Mouse (Mus musculus): ENCODE results near the gene Tom1l2. TPM values are rescaled to one million over a fixed set of nuclear protein-coding genes. Genes with fewer than 3 reads are reported as not detected.

The Tom1l2 gene
- total RNA-seq (2021): 100 to 1,000 TPM; 218 to 221 TPM
- long read RNA-seq, experiment 1, full-length matches to known transcripts: 136 of 278 reads
- long read RNA-seq, experiment 1, partial matches to known transcripts: 14 of 278 reads
- long read RNA-seq, experiment 1, other reads (novel, unspliced or antisense): 128 of 278 reads
- long read RNA-seq, experiment 2, full-length matches to known transcripts: 48 of 157 reads
- long read RNA-seq, experiment 2, partial matches to known transcripts: 11 of 157 reads
- long read RNA-seq, experiment 2, other reads (novel, unspliced or antisense): 98 of 157 reads

DNA sequence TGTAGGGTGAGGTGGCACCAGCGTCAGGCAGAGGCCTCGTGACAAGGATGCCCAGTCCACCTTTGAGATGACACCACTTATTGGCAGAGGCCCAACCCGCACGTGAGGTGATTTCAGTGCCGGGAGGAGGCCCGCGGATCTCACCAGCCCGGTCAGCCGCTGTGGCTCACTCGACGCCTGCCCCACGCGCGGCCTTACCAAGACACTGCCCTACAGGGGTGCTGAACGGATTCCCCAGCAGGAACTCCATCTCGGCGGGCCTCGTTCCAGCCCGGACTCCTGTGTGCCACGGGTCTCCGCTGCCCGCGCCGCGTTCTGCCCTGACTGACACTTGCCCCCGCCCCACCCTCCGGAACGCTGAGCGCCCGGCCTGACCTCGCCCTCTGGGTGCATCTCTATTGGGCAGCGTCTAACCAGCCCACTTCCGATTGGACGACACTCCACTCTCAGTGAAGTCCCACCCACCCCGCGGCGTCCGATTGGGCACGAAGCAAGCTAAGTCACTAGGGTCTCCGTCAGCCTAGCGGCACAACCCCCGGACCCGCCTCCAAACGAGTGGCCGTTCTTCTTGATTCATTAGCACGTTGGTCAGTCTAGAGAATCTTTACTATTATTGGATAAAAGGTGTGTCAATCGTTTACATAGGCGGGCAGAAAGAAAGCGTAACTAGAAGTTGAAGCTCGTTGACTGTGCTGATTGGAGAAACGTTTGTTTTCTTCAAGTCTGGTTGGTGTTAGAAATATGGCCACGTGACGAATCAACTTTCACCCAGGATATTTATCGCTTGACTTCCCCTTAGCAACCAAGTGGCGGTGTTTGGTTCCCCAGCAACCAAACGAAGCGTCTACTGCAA, at the start of gene Tom1l2, which contains the start of gene Drc3:
Gene Tom1l2, minus strand, starts transcription at position 347 of the 853 bp plus-strand sequence.
Gene Drc3, plus strand, starts transcription at position 771 of the 853 bp plus-strand sequence.
- peak; percentile 98 to 100 for DNase-seq (ENCODE audit: low spot score in 2 of 2)

DNA sequence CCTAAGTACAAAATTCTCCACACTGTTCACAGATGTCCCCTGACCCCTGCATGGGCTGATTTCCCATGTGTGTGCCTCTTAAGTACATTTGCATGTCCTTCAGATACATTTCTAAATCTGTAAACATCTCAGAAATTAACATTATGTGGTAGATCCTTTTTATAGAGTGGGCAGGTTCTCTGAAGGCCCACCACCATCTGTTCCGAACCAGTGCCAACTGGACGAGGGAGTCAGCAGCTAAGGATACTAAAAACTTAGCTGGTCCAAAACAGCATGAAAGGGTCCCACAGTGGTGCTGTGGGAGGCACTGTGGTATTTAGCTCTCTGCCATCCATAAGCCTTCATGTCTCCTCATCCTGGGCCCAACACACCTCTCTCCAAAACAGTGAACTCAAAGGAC, 44.5 kb upstream of the Tom1l2 start:
- DNase-seq (ENCODE audit: low spot score in 2 of 2): peak; percentile 69 to 79

DNA sequence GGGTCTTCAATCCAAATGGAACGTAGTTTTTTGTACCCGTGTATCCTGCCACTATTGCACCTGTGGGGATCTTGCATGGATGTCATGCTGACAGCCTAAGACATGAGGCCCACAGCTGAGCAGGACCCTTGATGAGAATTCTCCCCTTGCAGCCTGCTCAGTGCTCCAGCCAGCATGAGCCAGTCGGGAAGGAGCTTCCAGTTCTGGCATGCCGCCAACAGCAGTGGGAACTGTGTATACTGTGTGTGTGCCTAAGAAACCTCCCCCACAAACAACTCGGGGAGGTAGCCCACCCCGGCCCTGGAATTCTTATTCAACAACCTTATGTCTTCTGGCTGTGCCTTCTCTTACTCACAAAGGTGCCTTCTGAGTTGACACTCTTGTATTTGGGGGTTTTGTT, 43.8 kb upstream of the Tom1l2 start:
- peak in 1 of 2 experiments; percentile 22 for DNase-seq (ENCODE audit: low spot score in 2 of 2)

GRCm38 (mm10) chr11:60391346-60391745, 38.6 kb upstream of the Tom1l2 start:
- DNase-seq (ENCODE audit: low spot score in 2 of 2): peak in 1 of 2 experiments; percentile 18

- no peak for DNase-seq (ENCODE audit: low spot score in 2 of 2)
Measured at GRCm38 (mm10) chr11:60387944-60388343, 35.2 kb upstream of the Tom1l2 start.

- DNase-seq (ENCODE audit: low spot score in 2 of 2): no peak
Measured at GRCm38 (mm10) chr11:60385946-60386345, 33.2 kb upstream of the Tom1l2 start.

- DNase-seq (ENCODE audit: low spot score in 2 of 2): peak; percentile 52 to 78
Measured at GRCm38 (mm10) chr11:60384762-60385421, 32.2 kb upstream of the Tom1l2 start.

GRCm38 (mm10) chr11:60383518-60383917, 30.8 kb upstream of the Tom1l2 start:
- DNase-seq (ENCODE audit: low spot score in 2 of 2): no peak

DNA sequence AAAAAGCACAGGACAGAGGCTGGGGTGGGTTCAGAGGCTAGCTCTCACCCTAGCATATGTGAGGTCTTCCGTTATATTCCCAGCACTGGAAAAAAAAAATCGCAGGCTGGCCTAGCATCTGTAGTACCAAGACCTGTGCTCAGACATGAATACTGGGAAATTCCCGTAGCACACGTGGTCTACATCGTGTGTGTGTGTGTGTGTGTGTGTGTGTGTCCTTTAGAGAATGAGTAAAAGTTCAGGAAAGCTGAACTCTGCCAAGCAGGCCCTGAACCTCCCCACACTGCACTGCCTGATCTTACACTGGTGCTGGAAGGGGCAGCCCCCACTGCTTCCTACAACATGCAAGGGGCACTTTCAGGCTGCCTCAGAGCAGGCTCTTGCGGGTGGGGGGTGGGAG, 21.8 kb upstream of the Tom1l2 start:
- DNase-seq (ENCODE audit: low spot score in 2 of 2): no peak

- no peak for DNase-seq (ENCODE audit: low spot score in 2 of 2)
Measured at GRCm38 (mm10) chr11:60370431-60370830, 17.7 kb upstream of the Tom1l2 start.

GRCm38 (mm10) chr11:60369448-60369847, 16.7 kb upstream of the Tom1l2 start:
- DNase-seq (ENCODE audit: low spot score in 2 of 2): no peak

DNA sequence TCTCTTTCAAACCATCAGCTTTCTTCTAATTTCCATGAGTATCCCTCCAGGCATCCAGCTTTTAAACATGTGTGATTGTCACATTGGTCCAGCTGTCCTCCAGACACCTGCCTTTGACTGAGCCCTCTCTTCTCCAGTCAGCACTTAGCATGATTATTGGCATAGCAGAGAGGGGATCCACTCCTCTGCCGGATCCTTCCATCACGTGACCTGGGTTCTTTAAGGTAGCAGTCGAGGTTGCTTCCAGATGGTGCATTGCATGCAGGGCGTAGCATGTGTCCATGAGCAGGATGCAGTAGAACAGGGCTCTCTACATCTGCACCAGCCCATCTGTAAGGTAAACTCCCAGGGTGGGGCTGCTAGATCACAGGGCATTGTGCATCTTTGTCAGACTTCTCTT, 16.2 kb upstream of the Tom1l2 start:
- no peak for DNase-seq (ENCODE audit: low spot score in 2 of 2)

DNA sequence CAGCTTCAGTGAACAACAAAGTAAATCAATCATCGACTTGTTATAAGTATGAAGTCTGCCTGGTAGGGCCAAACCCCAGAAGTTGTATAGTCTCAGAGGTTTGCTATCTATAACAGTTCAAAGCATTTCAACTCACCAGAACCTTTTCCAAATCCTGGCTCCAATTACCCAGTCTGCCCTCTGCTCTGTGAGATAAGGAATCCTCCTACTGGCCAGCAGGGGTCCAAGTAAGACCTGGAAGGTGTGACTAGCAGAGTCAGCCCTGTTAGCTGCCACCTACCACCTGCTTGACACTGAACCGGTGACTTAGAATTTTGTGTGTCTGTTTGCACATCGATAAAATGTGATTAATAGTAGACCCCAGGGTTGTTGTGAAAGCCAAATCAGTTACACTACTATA, 14.6 kb upstream of the Tom1l2 start:
- no peak for DNase-seq (ENCODE audit: low spot score in 2 of 2)

DNA sequence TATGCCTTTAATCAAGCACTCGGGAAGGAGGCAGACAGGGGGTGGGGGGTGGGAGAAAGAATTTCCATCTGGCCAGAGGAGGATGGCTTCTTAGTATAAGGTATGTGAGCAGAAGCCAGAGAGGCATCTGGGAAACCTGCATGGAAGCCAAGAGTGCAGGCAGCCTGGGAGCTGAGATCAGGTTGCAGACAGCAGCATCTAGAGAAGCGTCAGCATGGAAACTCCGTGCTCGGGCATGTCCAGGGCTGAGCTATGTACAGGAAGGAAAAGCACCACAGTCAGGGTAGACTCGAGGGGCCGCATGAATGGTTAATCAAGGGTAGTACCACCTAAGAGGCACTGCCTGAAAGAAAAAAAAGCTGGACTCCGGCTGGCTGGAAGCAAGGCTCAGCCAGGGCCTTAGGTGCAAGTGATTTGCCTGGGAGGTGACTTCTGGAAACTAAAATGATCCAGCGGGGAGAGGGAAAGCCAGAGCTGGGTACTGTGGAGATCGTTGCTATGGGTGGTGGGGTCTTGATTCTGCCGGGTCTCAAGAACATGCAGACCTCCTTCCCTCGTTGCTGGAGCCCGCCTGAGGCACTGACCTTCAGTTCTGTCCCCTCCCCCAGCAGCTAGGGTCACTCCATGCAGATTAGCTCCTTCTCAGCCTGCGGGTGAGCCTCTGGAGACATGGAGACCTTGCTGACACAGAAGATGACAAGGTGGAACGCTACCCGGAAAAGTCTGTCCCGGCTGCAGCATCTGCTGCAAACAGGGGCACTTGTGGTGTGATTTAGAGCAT, 13.7 kb upstream of the Tom1l2 start:
- DNase-seq (ENCODE audit: low spot score in 2 of 2): no peak

DNA sequence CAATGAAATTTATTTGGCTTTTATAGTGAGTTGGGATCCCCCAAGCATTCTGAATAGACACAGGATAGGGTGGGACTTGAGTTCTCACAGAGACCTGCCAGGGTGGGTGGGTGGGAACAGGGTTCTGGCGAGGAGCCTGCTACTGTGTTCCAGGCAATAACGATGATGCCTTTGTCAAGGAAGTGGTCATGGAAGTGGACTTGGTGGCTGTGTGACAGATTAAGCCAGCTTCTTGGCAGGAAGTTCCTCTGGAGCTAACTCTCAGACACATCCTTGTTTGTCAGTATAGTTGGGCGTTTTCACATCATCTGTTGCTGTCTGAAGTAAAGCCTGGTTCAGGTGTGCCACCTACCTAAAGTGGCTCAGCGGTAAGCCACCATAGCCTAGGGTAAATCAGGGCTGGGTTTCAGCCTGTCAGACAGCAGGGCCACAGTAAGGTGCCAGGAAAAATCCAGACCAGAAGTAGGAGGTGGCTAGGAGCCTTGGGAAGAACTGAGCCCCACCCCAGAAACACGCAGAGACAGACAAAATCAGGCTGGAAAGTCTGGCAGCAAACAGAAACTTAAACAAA, 8.0 kb upstream of the Tom1l2 start:
- no peak for DNase-seq (ENCODE audit: low spot score in 2 of 2)

- no peak for DNase-seq (ENCODE audit: low spot score in 2 of 2)
Measured at GRCm38 (mm10) chr11:60359936-60360335, 7.2 kb upstream of the Tom1l2 start.

GRCm38 (mm10) chr11:60359138-60359537, 6.4 kb upstream of the Tom1l2 start:
- no peak for DNase-seq (ENCODE audit: low spot score in 2 of 2)

DNA sequence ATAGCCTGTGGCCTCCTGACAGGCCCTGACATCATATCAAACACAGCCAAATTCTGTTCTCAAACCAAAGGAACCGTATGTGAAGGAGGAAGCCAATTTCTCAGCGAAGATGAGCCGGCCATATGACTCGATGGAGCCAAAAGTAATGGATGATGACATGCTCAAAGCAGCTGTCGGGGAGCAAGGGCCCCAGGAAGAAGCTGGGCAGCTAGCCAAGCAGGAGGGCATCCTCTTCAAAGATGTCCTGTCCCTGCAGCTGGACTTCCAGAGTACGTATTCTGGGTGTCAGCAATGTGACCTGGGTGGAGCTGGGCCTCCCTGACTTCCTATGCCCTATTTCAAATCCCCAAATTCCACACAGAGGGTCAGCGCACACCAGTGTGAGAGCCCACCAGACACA, 5.8 kb upstream of the Tom1l2 start:
- no peak for DNase-seq (ENCODE audit: low spot score in 2 of 2)

DNA sequence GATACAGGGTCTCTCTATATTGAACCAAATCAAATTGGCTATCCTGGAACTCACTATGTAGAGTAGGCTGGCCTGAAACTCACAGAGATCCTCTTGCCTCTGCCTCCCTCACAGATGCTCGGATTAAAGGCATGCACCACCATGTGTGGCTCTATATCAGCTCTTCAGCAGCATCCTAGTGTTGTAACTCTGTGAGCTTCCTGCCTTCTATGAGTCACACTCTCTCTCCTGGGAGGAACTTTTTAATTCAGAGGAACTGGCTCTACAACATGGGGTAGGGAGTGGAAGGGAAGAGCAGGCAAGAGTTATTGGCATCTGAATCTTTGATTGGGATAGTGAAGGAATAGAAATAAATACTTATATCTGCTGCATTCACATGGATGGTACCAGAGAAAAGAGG, 4.4 kb upstream of the Tom1l2 start:
- no peak for DNase-seq (ENCODE audit: low spot score in 2 of 2)

DNA sequence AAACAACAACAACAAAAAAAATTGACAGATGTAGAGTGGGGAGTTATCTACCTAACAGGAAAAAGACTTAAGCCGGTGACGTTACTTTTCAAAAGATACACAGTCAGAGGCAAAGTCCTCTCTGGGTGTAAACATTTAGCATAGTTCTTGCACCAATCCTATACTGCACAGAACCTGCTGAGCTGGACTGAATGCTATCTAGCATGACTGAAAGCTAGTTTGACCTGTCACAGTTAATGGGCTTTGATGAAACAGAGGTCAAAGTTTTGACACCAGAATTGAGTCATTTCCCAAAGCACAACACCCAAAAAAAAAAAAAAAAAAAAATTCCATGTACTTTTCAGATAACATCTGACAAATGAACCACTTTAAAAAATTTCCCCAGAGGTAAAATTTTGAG, 3.2 kb upstream of the Tom1l2 start:
- no peak for DNase-seq (ENCODE audit: low spot score in 2 of 2)

DNA sequence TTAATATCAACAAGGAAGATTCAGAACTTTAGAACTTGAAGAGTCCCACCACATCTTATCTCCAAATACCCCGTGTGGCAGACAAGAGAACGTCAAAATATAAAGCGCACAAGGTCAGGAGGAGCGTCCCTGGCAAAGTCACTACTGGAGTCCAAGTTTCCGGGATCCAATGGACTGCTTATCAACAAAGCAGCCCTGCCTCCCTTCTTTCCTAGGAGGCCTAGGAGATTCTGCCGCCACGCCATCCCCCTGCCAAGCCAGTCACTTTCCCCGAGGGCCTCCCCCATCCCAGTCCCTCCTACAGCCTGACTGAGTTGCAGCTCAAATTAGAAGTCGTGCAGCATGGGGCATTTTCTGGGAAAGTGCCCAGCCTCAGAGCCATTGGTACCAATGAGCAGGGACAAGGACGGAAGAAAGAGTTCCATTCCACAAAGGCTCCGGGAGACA, 757 bp downstream of the Tom1l2 start:
- peak; percentile 58 to 70 for DNase-seq (ENCODE audit: low spot score in 2 of 2)
